Mouse (Mus musculus) thymus, adult 2 months (tissue): ENCODE results near the gene Nsmce1.

Experiments used
- CTCF ChIP-seq: fragments of 200-500 bp; IDR thresholded peaks from 2 replicates; pipeline ENCODE4 v1.5.1; 2012; ENCODE audit warnings: mild to moderate bottlenecking, control low read depth, low read length, moderate library complexity, borderline replicate concordance; ENCODE audit not compliant: control insufficient read depth, poor library complexity, insufficient read depth; ENCODE audit errors: extremely low read depth
- POLR2A ChIP-seq: fragments of 200-500 bp; IDR thresholded peaks from 2 replicates; pipeline ENCODE4 v1.6.1; 2012; ENCODE audit warnings: mild to moderate bottlenecking, low read length, control low read depth, moderate library complexity; ENCODE audit not compliant: control insufficient read depth, poor library complexity, insufficient read depth; ENCODE audit errors: extremely low read depth

DNA sequence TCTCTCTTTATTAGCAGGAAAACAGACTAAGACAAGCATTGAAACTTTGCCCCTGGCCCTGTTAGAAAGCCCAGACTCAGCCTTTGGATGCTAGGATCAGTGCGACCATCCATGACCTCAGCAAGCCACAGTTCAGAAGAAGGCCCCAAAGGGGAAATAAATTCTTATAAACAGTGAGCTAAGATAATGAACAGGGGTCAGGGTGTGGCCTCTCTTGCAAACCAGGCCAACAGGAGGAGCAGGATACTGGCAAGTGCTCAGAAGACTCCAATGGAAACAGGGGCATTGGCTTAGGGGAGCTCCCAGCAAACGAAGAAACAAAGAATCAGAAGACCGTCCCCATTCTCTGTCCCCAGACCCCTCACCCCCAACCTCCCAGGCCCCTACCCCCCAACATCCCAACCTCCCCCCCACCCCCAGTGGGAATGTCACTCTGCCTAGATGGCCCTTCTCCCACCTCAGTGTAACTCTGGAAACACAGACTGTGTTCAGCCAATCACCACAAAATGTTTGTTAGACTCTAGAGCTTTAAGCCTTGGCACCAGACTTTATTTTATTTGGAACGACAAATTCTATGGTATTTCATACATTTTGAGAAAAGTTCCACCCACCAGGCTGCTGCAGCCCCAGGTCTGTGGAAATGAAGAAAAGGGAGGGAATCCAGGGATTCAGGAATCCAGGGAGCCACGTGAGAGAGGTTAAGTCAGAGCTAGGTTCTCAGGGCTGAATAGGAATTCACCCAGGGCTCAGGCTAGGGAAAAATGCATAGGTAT, 23.9 kb upstream of the Nsmce1 start:
- TF ChIP-seq POLR2A (no peak), CTCF (no peak)
